Mouse (Mus musculus): ENCODE measurements around the gene Zfp759. TPM values are rescaled to one million over a fixed set of nuclear protein-coding genes. Genes with fewer than 3 reads are reported as not detected.
"Not testable (repeated sequence)": the region's sequence is repeated elsewhere in the genome, so short reads cannot be mapped to it uniquely, and the experiment has no call there.

Zfp759 gene
- polyA plus RNA-seq, 1 experiment from 2014 or later = 5.8 TPM

DNA sequence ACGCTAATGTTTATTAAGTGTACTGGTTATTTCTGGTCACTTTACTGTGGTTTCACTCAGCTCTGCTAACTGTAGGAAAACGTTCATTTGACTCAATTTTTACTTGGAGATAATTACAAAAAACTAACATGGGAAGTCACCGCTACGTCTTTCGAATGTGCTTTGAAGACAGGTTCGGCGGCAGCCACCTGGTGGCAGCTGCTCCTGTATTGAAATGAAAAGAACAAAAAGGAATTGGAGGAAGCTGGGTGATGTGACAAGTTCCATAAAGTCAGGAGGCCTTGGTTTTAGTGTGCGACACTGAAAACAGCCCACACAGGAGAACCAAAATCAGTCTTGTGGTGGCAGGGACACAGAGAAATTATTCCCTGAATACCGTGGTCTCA lies 12.6 kb upstream of the Zfp759 start:
- Histone ChIP-seq H3K27ac (replicated peaks; ENCODE audit: low read depth, low read length) (0 out of 2 replicates have a peak overlapping the region, but pooled peaks have one; percentile 43), H3K4me1 (ENCODE audit: control insufficient read depth, insufficient read depth, low read length) (peaks cover 4% of the 10 kb centered on the region; the same call in 1 of the 2 replicates), H3K4me2 (ENCODE audit: low read length) (peak overlapping the region; percentile 76), H3K4me3 (replicated peaks; ENCODE audit: low read depth, low read length) (peak overlapping the region; percentile 46), H3K27me3 (ENCODE audit: control insufficient read depth, insufficient read depth, low read length) (no peaks in the 10 kb centered on the region), H3K9me3 (ENCODE audit: control insufficient read depth, low read length) (no peaks in the 10 kb centered on the region), H3K36me3 (ENCODE audit: control insufficient read depth, insufficient read depth, low read length) (no peaks in the 10 kb centered on the region), H3K9ac (replicated peaks; ENCODE audit: low read length) (no peak overlapping the region)
- ATAC-seq (ENCODE audit: low FRiP score, low TSS enrichment) (peak; percentile 67), DNase-seq (no peak)
- WGBS = 5% methylated on average over 9 of the region's 9 CpGs

DNA sequence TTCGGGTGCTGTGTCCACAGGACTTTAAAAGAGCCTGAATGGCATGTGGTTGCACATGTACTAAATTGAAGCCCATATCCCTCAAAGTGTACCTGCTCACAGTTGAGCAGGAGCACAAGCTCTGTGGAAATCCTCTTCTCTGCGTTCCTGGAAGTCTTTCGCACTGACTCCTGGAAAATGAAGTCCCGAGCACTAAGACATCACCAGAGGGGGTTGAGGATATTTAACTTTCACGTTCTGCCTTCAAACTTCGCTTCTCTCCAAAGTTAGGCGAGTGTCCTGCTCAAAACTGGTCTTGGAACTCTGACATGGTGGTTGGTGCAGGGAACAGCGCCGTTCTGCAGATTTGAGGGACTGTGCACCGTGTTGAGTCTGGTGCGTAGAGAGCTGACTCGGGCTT lies 9.4 kb upstream of the Zfp759 start:
- H3K4me2 ChIP-seq (ENCODE audit: low read length) = no peak overlapping the region
- no peak overlapping the region for H3K27ac ChIP-seq (replicated peaks; ENCODE audit: low read depth, low read length)
- 81% methylated on average over 12 of the region's 12 CpGs for WGBS
- H3K4me1 ChIP-seq (ENCODE audit: control insufficient read depth, insufficient read depth, low read length) = peaks cover 4% of the 10 kb centered on the region; the same call in 1 of the 2 replicates
- no peak for ATAC-seq (ENCODE audit: low FRiP score, low TSS enrichment)
- H3K27me3 ChIP-seq (ENCODE audit: control insufficient read depth, insufficient read depth, low read length) = no peaks in the 10 kb centered on the region
- DNase-seq = no peak
- no peaks in the 10 kb centered on the region for H3K9me3 ChIP-seq (ENCODE audit: control insufficient read depth, low read length)
- no peaks in the 10 kb centered on the region for H3K36me3 ChIP-seq (ENCODE audit: control insufficient read depth, insufficient read depth, low read length)
- no peak overlapping the region for H3K4me3 ChIP-seq (replicated peaks; ENCODE audit: low read depth, low read length)
- H3K9ac ChIP-seq (replicated peaks; ENCODE audit: low read length) = no peak overlapping the region

DNA sequence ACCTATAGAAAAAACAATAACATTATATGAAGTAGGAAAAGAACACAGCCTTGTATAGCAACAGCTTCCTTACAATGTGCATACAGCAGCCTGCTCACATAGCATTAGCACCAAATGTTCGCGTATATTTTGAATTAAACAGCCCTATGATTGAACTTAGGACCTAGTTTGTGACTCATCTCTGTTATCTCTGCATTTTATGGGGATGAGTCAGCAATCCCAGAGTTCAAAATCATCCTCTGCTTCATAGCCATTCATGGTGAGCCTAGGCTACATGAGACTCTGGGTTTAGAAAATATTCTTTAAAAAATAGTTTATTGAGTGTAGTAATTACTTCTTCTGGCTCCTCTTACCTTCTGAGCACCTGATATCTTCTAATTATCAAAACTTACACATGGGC lies 8.2 kb upstream of the Zfp759 start:
- H3K9me3 ChIP-seq (ENCODE audit: control insufficient read depth, low read length) = no peaks in the 10 kb centered on the region
- no peak for ATAC-seq (ENCODE audit: low FRiP score, low TSS enrichment)
- DNase-seq = no peak
- WGBS = 91% methylated on average over 2 of the region's 2 CpGs
- H3K27ac ChIP-seq (replicated peaks; ENCODE audit: low read depth, low read length) = no peak overlapping the region
- no peaks in the 10 kb centered on the region for H3K27me3 ChIP-seq (ENCODE audit: control insufficient read depth, insufficient read depth, low read length)
- H3K4me3 ChIP-seq (replicated peaks; ENCODE audit: low read depth, low read length) = no peak overlapping the region
- no peak overlapping the region for H3K4me2 ChIP-seq (ENCODE audit: low read length)
- H3K36me3 ChIP-seq (ENCODE audit: control insufficient read depth, insufficient read depth, low read length) = no peaks in the 10 kb centered on the region
- no peak overlapping the region for H3K9ac ChIP-seq (replicated peaks; ENCODE audit: low read length)
- H3K4me1 ChIP-seq (ENCODE audit: control insufficient read depth, insufficient read depth, low read length) = no peaks in the 10 kb centered on the region

DNA sequence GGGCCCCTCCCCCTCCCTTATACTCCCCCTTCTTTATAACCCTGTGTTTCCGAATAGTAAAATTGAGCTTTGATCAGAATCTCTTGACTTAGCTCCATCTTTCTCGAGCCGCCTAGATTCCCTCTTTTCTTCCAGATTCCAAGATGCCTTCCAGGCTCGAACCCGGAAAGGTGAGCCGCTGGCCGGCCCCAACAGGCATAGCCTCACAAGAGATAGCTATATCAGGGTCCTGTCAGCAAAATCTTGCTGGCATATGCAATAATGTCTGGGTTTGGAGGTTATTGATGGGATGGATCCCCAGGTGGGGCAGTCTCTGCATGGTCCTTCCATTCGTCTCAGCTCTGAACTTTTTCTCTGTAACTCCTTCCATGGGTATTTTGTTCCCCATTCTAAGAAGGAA lies 5.3 kb upstream of the Zfp759 start, which contains the start of gene Rslcan18:
Gene Rslcan18 (minus strand): TSS at position 101 of the 400 bp plus-strand sequence.
- not testable (repeated sequence) for H3K4me3 ChIP-seq (replicated peaks; ENCODE audit: low read depth, low read length); ATAC-seq (ENCODE audit: low FRiP score, low TSS enrichment); H3K27me3 ChIP-seq (ENCODE audit: control insufficient read depth, insufficient read depth, low read length); DNase-seq; H3K36me3 ChIP-seq (ENCODE audit: control insufficient read depth, insufficient read depth, low read length); H3K9me3 ChIP-seq (ENCODE audit: control insufficient read depth, low read length); H3K4me2 ChIP-seq (ENCODE audit: low read length); H3K4me1 ChIP-seq (ENCODE audit: control insufficient read depth, insufficient read depth, low read length); H3K9ac ChIP-seq (replicated peaks; ENCODE audit: low read length); H3K27ac ChIP-seq (replicated peaks; ENCODE audit: low read depth, low read length)
- WGBS = 90% methylated on average over 8 of the region's 8 CpGs

DNA sequence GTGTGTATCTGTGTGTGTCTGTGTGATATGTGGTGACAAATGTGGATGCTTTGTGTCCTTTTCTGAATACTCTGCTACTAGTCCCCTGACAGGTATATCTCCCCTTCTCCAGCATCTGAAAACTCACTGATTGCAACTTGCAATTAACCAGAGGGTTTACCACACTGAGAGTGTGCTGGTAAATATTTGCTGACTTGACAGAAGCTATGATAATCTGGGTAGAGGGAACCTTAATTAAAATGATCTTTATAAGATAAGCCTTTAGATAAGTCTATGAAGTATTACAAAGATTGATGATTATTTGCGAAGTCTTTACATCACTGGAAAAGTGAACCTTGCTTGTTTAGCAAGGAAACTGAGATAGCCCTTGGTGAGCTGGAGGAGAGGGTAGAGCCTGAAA lies 3.0 kb downstream of the Zfp759 start:
- no peaks in the 10 kb centered on the region for H3K9me3 ChIP-seq (ENCODE audit: control insufficient read depth, low read length)
- 95% methylated on average over 1 of the region's 1 CpGs for WGBS
- ATAC-seq (ENCODE audit: low FRiP score, low TSS enrichment) = no peak

DNA sequence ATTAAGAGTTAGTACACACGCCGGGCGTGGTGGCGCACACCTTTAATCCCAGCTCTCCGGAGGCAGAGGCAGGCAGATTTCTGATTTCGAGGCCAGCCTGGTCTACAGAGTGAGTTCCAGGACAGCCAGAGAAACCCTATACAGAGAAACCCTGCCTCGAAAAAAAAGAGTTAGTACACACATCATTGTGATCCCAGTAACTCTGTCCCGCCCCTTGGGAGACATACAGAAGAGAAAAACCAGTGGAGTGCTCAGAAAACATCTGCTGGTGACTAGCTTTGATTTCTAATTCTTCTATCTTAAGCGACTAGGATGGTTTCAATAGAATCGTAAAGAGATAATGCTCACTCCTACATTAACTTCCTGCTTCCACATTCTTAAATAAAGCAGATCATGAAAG lies 6.0 kb downstream of the Zfp759 start:
- H3K27me3 ChIP-seq (ENCODE audit: control insufficient read depth, insufficient read depth, low read length); H3K9me3 ChIP-seq (ENCODE audit: control insufficient read depth, low read length); H3K4me1 ChIP-seq (ENCODE audit: control insufficient read depth, insufficient read depth, low read length); H3K36me3 ChIP-seq (ENCODE audit: control insufficient read depth, insufficient read depth, low read length): not testable (repeated sequence)
- DNase-seq = peak; percentile 6
- ATAC-seq (ENCODE audit: low FRiP score, low TSS enrichment) = peak; percentile 5
- peak overlapping the region; percentile 74; the same call in 1 of the 2 replicates for H3K9ac ChIP-seq (replicated peaks; ENCODE audit: low read length)
- H3K27ac ChIP-seq (replicated peaks; ENCODE audit: low read depth, low read length) = 0 out of 2 replicates have a peak overlapping the region, but pooled peaks have one; percentile 17
- 81% methylated on average over 10 of the region's 10 CpGs for WGBS
- peak overlapping the region; percentile 55 for H3K4me3 ChIP-seq (replicated peaks; ENCODE audit: low read depth, low read length)
- peak overlapping the region; percentile 78 for H3K4me2 ChIP-seq (ENCODE audit: low read length)

More for the DNA sequence above, 3.0 kb downstream of the Zfp759 start:
- H3K4me1 ChIP-seq (ENCODE audit: control insufficient read depth, insufficient read depth, low read length) = peaks cover 6% of the 10 kb centered on the region
- H3K27me3 ChIP-seq (ENCODE audit: control insufficient read depth, insufficient read depth, low read length) = no peaks in the 10 kb centered on the region
- no peak overlapping the region for H3K9ac ChIP-seq (replicated peaks; ENCODE audit: low read length)
- no peak overlapping the region for H3K27ac ChIP-seq (replicated peaks; ENCODE audit: low read depth, low read length)
- H3K4me2 ChIP-seq (ENCODE audit: low read length) = no peak overlapping the region
- DNase-seq = no peak
- H3K36me3 ChIP-seq (ENCODE audit: control insufficient read depth, insufficient read depth, low read length) = no peaks in the 10 kb centered on the region
- no peak overlapping the region for H3K4me3 ChIP-seq (replicated peaks; ENCODE audit: low read depth, low read length)

DNA sequence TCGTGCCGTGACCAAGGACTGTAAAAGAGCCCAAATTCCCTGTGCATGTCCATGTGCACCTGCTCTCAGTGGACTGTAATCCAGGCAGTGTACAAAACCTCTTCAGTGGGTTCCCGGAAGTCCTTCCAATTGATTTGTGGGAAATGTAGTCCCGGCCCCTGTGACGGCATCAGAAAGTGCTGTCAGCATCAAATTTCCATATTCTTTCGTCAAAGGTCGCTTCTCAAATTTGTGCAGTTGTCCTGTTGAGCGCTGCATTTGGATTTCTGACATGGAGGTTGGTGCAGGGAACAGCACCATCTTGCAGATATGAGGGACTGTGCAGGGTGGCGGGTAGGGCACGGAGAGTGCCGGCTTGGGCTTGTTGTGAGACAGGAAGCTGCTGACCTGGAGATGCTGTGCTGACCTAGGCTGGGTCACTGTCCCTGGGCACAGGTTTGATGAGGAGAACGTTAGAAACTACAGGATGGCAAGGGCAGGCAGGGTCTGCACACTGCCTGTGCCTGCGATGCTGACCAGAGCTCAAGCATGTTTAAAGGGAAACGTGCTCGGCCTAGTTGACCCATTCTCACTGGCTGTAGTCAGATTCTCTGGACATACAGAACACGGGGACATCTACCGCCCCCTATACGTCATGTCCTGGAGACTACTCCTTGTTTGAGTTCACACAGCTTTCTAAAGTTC lies 6.7 kb downstream of the Zfp759 start:
- under 1% methylated on average over 18 of the region's 18 CpGs for WGBS
- Histone ChIP-seq H3K27ac (replicated peaks; ENCODE audit: low read depth, low read length) (peak overlapping the region; percentile 68), H3K9ac (replicated peaks; ENCODE audit: low read length) (peak overlapping the region; percentile 74), H3K4me3 (replicated peaks; ENCODE audit: low read depth, low read length) (peak overlapping the region; percentile 55), H3K4me1 (ENCODE audit: control insufficient read depth, insufficient read depth, low read length) (peaks cover 6% of the 10 kb centered on the region), H3K9me3 (ENCODE audit: control insufficient read depth, low read length) (no peaks in the 10 kb centered on the region), H3K4me2 (ENCODE audit: low read length) (peak overlapping the region; percentile 78), H3K36me3 (ENCODE audit: control insufficient read depth, insufficient read depth, low read length) (no peaks in the 10 kb centered on the region), H3K27me3 (ENCODE audit: control insufficient read depth, insufficient read depth, low read length) (no peaks in the 10 kb centered on the region)
- ATAC-seq (ENCODE audit: low FRiP score, low TSS enrichment) (peak; percentile 97), DNase-seq (peak; percentile 94)

DNA sequence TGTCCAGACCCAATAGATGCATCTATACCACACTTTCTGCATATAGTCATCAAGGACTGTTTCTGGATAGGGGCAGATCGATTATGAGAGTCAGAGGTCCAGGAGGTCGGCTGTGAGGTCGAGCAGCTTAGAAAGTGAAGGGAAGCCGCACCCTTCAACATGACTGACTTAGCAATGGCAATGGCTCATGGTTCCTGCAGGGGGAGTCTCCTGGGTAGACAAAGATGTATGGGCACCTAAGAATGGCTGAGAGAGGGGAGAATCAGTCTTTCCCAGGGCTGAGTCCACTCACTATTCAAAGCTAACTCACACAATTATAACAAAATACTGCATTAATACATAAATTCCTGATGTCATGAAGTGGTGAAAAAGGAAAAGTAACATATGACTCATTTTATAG lies 44.7 kb downstream of the Zfp759 start:
- ATAC-seq (ENCODE audit: low FRiP score, low TSS enrichment); H3K4me1 ChIP-seq (ENCODE audit: control insufficient read depth, insufficient read depth, low read length); DNase-seq; H3K27ac ChIP-seq (replicated peaks; ENCODE audit: low read depth, low read length); H3K9ac ChIP-seq (replicated peaks; ENCODE audit: low read length); H3K9me3 ChIP-seq (ENCODE audit: control insufficient read depth, low read length); H3K4me2 ChIP-seq (ENCODE audit: low read length); H3K27me3 ChIP-seq (ENCODE audit: control insufficient read depth, insufficient read depth, low read length); H3K4me3 ChIP-seq (replicated peaks; ENCODE audit: low read depth, low read length); H3K36me3 ChIP-seq (ENCODE audit: control insufficient read depth, insufficient read depth, low read length): not testable (repeated sequence)
- WGBS = 66% methylated on average over 4 of the region's 4 CpGs

Measured in midbrain, embryonic 14.5 days (tissue).